Mouse (Mus musculus) MEL (cell line): ENCODE data around the gene Capn12. TPM values are rescaled to one million over a fixed set of nuclear protein-coding genes. Genes with fewer than 3 reads are reported as not detected.
A peak's percentile ranks its signal among the peaks of the same experiment; 100 is the strongest.

Experiments used
- DNase-seq: peaks from one replicate; pipeline ENCODE4 v3.0.0; 2011; ENCODE audit warnings: low read depth, low spot score
- H3K27ac ChIP-seq: 2 replicates; pipeline ENCODE4 v1.5.1; 2012; ENCODE audit warnings: low read depth, mild to moderate bottlenecking, control low read depth, low read length, moderate library complexity; ENCODE audit not compliant: control insufficient read depth
- H3K27me3 ChIP-seq, 2 experiments: fragments of 150-350 bp in 1 of 2; sonication (generic) in 1 of 2; 2 replicates each; pipeline ENCODE4 v1.6.1; 2012; ENCODE audit warnings: low read length in 2 of 2, mild to moderate bottlenecking in 2 of 2, improper control_type of control experiment in 1 of 2, moderate library complexity in 1 of 2; ENCODE audit not compliant: insufficient read depth in 2 of 2, control insufficient read depth in 1 of 2
- H3K36me3 ChIP-seq, 2 experiments: 2 replicates each; pipeline ENCODE4 v1.6.1; 2012 to 2014; ENCODE audit warnings: low read length in 2 of 2, improper control_type of control experiment in 1 of 2, inconsistent platforms in 1 of 2, mild to moderate bottlenecking in 1 of 2; ENCODE audit not compliant: insufficient read depth in 2 of 2, control insufficient read depth in 1 of 2
- H3K4me1 ChIP-seq, 2 experiments: fragments of 150-350 bp in 1 of 2; sonication (generic) in 1 of 2; 2 replicates each; pipeline ENCODE4 v1.6.1; 2012; ENCODE audit warnings: low read length in 2 of 2, improper control_type of control experiment in 1 of 2, mild to moderate bottlenecking in 1 of 2; ENCODE audit not compliant: insufficient read depth in 2 of 2, control insufficient read depth in 1 of 2
- H3K4me3 ChIP-seq, 2 experiments: fragments of 150-350 bp in 1 of 2; sonication (generic) in 1 of 2; 2 replicates each; pipeline ENCODE4 v1.5.1; 2012; ENCODE audit warnings: low read depth in 2 of 2, low read length in 2 of 2, mild to moderate bottlenecking in 2 of 2, moderate library complexity in 2 of 2, control low read depth in 1 of 2, improper control_type of control experiment in 1 of 2; ENCODE audit not compliant: control insufficient read depth in 1 of 2, insufficient read depth in 1 of 2
- H3K79me2 ChIP-seq: 2 replicates; pipeline ENCODE4 v1.6.1; 2012; ENCODE audit warnings: mild to moderate bottlenecking, low read length, moderate library complexity; ENCODE audit not compliant: control insufficient read depth, poor library complexity, insufficient read depth
- H3K9ac ChIP-seq: 2 replicates; pipeline ENCODE4 v1.6.1; 2012; ENCODE audit warnings: low read depth, mild to moderate bottlenecking, control low read depth, low read length, moderate library complexity; ENCODE audit not compliant: control insufficient read depth, poor library complexity, severe bottlenecking
- H3K9me3 ChIP-seq: fragments of 150-350 bp; sonication (generic); replicated peaks from 2 replicates; pipeline ENCODE4 v1.6.1; 2012; ENCODE audit warnings: mild to moderate bottlenecking, low read length, improper control_type of control experiment, moderate library complexity; ENCODE audit not compliant: insufficient read depth
- BHLHE40 ChIP-seq: IDR thresholded peaks from 2 replicates; pipeline ENCODE4 v1.6.1; 2012; ENCODE audit warnings: low read depth, mild to moderate bottlenecking, inconsistent platforms, low read length, improper control_type of control experiment, borderline replicate concordance
- CHD2 ChIP-seq: IDR thresholded peaks from 2 replicates; pipeline ENCODE4 v1.6.1; 2011; ENCODE audit warnings: low read length, improper control_type of control experiment
- CTCF ChIP-seq, 3 experiments: IDR thresholded peaks in 2 of 3; conservative IDR thresholded peaks in 1 of 3; 2 replicates each; pipeline ENCODE4 v1.5.1; 2011 to 2012; ENCODE audit warnings: low read length in 3 of 3, low read depth in 2 of 3, mild to moderate bottlenecking in 2 of 3, improper control_type of control experiment in 1 of 3, inconsistent platforms in 1 of 3, mixed read lengths in 1 of 3, moderate library complexity in 1 of 3; ENCODE audit not compliant: control insufficient read depth in 1 of 3, insufficient read depth in 1 of 3, poor library complexity in 1 of 3, severe bottlenecking in 1 of 3
- E2F4 ChIP-seq: IDR thresholded peaks from 2 replicates; pipeline ENCODE4 v1.6.1; 2011; ENCODE audit warnings: low read depth, low read length, improper control_type of control experiment, borderline replicate concordance
- ETS1 ChIP-seq: IDR thresholded peaks from 2 replicates; pipeline ENCODE4 v1.6.1; 2012; ENCODE audit warnings: low read depth, mild to moderate bottlenecking, inconsistent platforms, low read length, improper control_type of control experiment, moderate library complexity
- HCFC1 ChIP-seq: IDR thresholded peaks from 2 replicates; pipeline ENCODE4 v1.6.1; 2012; ENCODE audit warnings: low read depth, mild to moderate bottlenecking, inconsistent platforms, low read length, improper control_type of control experiment, moderate library complexity
- JUND ChIP-seq: IDR thresholded peaks from 2 replicates; pipeline ENCODE4 v1.6.1; 2011; ENCODE audit warnings: low read depth, mild to moderate bottlenecking, improper control_type of control experiment, low read length
- KAT2A ChIP-seq: conservative IDR thresholded peaks from 2 replicates; pipeline ENCODE4 v1.6.1; 2012; ENCODE audit warnings: low read depth, low read length, improper control_type of control experiment, inconsistent platforms
- MAFK ChIP-seq: IDR thresholded peaks from 2 replicates; pipeline ENCODE4 v1.6.1; 2011; ENCODE audit warnings: low read depth, mild to moderate bottlenecking, low read length, improper control_type of control experiment, borderline replicate concordance
- MAZ ChIP-seq: IDR thresholded peaks from 2 replicates; pipeline ENCODE4 v1.6.1; 2012; ENCODE audit warnings: low read depth, mild to moderate bottlenecking, inconsistent platforms, low read length, improper control_type of control experiment
- MEF2A ChIP-seq: IDR thresholded peaks from 2 replicates; pipeline ENCODE4 v1.6.1; 2014; ENCODE audit warnings: low read depth, mild to moderate bottlenecking, inconsistent platforms, low read length, improper control_type of control experiment; ENCODE audit not compliant: poor library complexity, insufficient replicate concordance, severe bottlenecking; ENCODE audit errors: extremely low read depth
- MXI1 ChIP-seq: IDR thresholded peaks from 2 replicates; pipeline ENCODE4 v1.6.1; 2011; ENCODE audit warnings: mild to moderate bottlenecking, low read depth, low read length, improper control_type of control experiment
- MYB ChIP-seq: IDR thresholded peaks from 2 replicates; pipeline ENCODE4 v1.6.1; 2011; ENCODE audit warnings: mild to moderate bottlenecking, low read depth, low read length, improper control_type of control experiment
- MYC ChIP-seq: IDR thresholded peaks from 2 replicates; pipeline ENCODE4 v1.6.1; 2011; ENCODE audit warnings: low read depth, mild to moderate bottlenecking, low read length, improper control_type of control experiment, moderate library complexity
- NELFE ChIP-seq: IDR thresholded peaks from 2 replicates; pipeline ENCODE4 v1.6.1; 2011; ENCODE audit warnings: low read depth, low read length, improper control_type of control experiment
- NRF1 ChIP-seq: IDR thresholded peaks from 2 replicates; pipeline ENCODE4 v1.6.1; 2014; ENCODE audit warnings: low read depth, mild to moderate bottlenecking, inconsistent platforms, low read length, improper control_type of control experiment, moderate library complexity; ENCODE audit not compliant: poor library complexity, insufficient read depth, severe bottlenecking
- POLR2AphosphoS2 ChIP-seq: IDR thresholded peaks from 2 replicates; pipeline ENCODE4 v1.6.1; 2011; ENCODE audit warnings: low read length, improper control_type of control experiment
- POLR2AphosphoS5 ChIP-seq: IDR thresholded peaks from 2 replicates; pipeline ENCODE4 v1.6.1; 2012; ENCODE audit warnings: low read depth, borderline replicate concordance, mild to moderate bottlenecking, inconsistent platforms, low read length, moderate library complexity, mixed read lengths
- RAD21 ChIP-seq: IDR thresholded peaks from 2 replicates; pipeline ENCODE4 v1.6.1; 2011; ENCODE audit warnings: mild to moderate bottlenecking, low read depth, low read length, improper control_type of control experiment
- RCOR1 ChIP-seq: IDR thresholded peaks from 2 replicates; pipeline ENCODE4 v1.6.1; 2012; ENCODE audit warnings: low read depth, mild to moderate bottlenecking, inconsistent platforms, low read length, improper control_type of control experiment
- SMC3 ChIP-seq: IDR thresholded peaks from 2 replicates; pipeline ENCODE4 v1.6.1; 2011; ENCODE audit warnings: low read depth, low read length, improper control_type of control experiment
- TAL1 ChIP-seq: IDR thresholded peaks from 2 replicates; pipeline ENCODE4 v1.6.1; 2012; ENCODE audit warnings: mild to moderate bottlenecking, inconsistent platforms, low read length, moderate library complexity, mixed read lengths
- TBP ChIP-seq: IDR thresholded peaks from 2 replicates; pipeline ENCODE4 v1.8.0; 2011; ENCODE audit warnings: low read depth, low read length, improper control_type of control experiment
- UBTF ChIP-seq: IDR thresholded peaks from 2 replicates; pipeline ENCODE4 v1.6.1; 2012; ENCODE audit warnings: low read depth, mild to moderate bottlenecking, inconsistent platforms, low read length, improper control_type of control experiment, moderate library complexity, borderline replicate concordance; ENCODE audit not compliant: insufficient read depth
- USF1 ChIP-seq: IDR thresholded peaks from 2 replicates; pipeline ENCODE4 v1.6.1; 2014; ENCODE audit warnings: low read depth, mild to moderate bottlenecking, inconsistent platforms, low read length, improper control_type of control experiment, moderate library complexity
- ZKSCAN1 ChIP-seq: IDR thresholded peaks from 2 replicates; pipeline ENCODE4 v1.6.1; 2012; ENCODE audit warnings: low read depth, mild to moderate bottlenecking, inconsistent platforms, low read length, improper control_type of control experiment, moderate library complexity
- ZNF384 ChIP-seq: IDR thresholded peaks from 2 replicates; pipeline ENCODE4 v1.6.1; 2012; ENCODE audit warnings: low read depth, mild to moderate bottlenecking, inconsistent platforms, low read length, improper control_type of control experiment
- polyA plus RNA-seq, 2 experiments: library from polyadenylated mRNA; stranded (reverse) in 1 of 2; unstranded in 1 of 2; fragments of >175 nt in 1 of 2; fragments of >200 nt in 1 of 2; gene quantifications; 2 replicates each; pipeline versions ENCODE4 v1.2.1 to v1.2.4; 2012; ENCODE audit warnings: low replicate concordance in 2 of 2, low read depth in 1 of 2; ENCODE audit not compliant: insufficient read length in 2 of 2, insufficient read depth in 1 of 2, missing spikeins in 1 of 2
- total RNA-seq: library from RNA; depleted of rRNA; stranded (reverse); fragments of 300-350 nt; gene quantifications from 2 replicates; pipeline ENCODE4 v1.2.3, GENCODE M21; 2012

Capn12 gene
- total and polyA plus RNA-seq, 3 experiments = 0.19 TPM; not detected in 2

DNA sequence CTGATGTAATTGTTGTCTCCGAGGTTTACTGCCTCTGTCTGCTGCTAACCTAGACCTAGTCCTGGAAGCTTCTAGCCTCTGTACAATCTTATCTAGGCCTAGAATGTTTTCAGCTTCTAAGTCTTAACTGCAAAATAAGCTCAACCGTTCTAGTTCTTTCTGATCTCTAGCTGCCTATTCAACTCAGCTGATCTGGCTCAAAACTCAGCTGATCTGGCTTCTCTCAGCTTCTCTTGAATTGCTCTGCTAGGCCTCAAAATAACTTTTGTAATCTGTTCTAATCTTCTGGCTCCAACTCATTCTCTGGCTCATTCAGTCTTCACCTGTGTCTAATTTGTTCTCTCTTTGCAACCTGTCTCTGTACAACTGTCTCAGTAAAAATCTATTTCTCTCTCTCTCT lies 6.7 kb upstream of the Capn12 start (continued):
- no peak for TF ChIP-seq MXI1
- TF ChIP-seq HCFC1 = no peak
- TF ChIP-seq JUND = no peak
- no peak for TF ChIP-seq RCOR1
- no peak for TF ChIP-seq KAT2A
- TF ChIP-seq BHLHE40 = no peak
- TF ChIP-seq CHD2 = no peak
- TF ChIP-seq POLR2AphosphoS5 = no peak
- TF ChIP-seq SMC3 = no peak
- TF ChIP-seq RAD21 = no peak; the same call in 1 of the 2 replicates
- no peak for TF ChIP-seq TBP
- TF ChIP-seq UBTF = no peak

DNA sequence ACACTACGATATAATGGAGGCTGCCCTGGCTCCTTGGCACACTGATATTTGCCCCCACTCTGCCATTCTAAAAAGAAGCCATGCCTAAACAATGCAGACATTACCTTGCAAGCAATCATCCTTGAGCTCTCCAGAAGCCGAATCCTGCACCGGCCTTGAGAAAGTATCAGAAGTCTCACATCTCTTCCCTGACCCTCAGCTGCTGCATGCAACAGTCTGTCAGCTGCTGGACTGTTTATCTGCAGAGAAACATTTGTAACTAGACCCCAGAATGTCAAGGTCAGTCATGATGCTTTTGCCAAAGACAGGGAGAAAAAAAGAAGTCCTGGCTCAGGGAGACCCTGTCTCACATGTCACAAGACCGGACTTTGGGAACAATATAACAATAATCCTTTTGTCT lies 5.1 kb upstream of the Capn12 start:
- H3K4me3 ChIP-seq = no peak overlapping the region
- DNase-seq = no peak
- TF ChIP-seq USF1 = no peak
- 0 out of 2 replicates have a peak, but pooled peaks have one; percentile 18 for TF ChIP-seq ETS1
- TF ChIP-seq MYB = no peak
- TF ChIP-seq UBTF = no peak
- TF ChIP-seq SMC3 = no peak
- H3K79me2 ChIP-seq = no peaks in the 10 kb centered on the region
- peaks cover 25 to 28% of the 10 kb centered on the region in 2 experiments for H3K4me1 ChIP-seq
- H3K9me3 ChIP-seq = no peaks in the 10 kb centered on the region
- H3K27ac ChIP-seq = no peak overlapping the region
- H3K36me3 ChIP-seq = peaks cover 0 to 16% of the 10 kb centered on the region in 2 experiments; a peak in 2 of 4 replicates
- H3K9ac ChIP-seq = no peak overlapping the region
- H3K27me3 ChIP-seq = no peaks in the 10 kb centered on the region

DNA sequence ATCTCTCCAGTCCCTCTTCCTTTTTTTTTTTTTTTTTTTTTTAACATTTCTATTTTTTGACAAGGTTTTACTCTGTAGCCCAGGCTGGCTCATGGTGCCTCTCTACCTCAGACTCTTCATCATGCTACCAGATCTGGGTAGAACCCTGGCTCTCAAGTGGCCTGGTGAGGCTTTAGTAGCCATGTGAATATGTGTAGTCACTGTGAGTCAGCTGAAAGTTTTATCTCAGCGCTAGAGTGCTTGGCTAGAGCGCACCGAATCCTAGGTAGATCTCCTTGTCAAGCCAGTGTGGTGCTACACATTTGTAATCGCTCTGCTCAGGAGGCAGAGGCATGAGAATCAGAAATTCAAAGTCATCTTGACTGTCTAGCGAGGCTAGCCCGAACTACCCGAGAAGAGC lies 4.1 kb upstream of the Capn12 start:
- no peaks in the 10 kb centered on the region for H3K79me2 ChIP-seq
- peak; percentile 86 for DNase-seq
- no peak overlapping the region for H3K4me3 ChIP-seq
- peak overlapping the region; percentile 53 for H3K27ac ChIP-seq
- H3K4me1 ChIP-seq = peaks cover 19 to 28% of the 10 kb centered on the region in 2 experiments
- H3K36me3 ChIP-seq = peaks cover 0 to 16% of the 10 kb centered on the region in 2 experiments; a peak in 2 of 4 replicates
- no peaks in the 10 kb centered on the region for H3K9me3 ChIP-seq
- H3K27me3 ChIP-seq = no peaks in the 10 kb centered on the region
- H3K9ac ChIP-seq = peak overlapping the region; percentile 27; the same call in 1 of the 2 replicates
- TF ChIP-seq CTCF (IDR thresholded peaks at IDR 0.05 in 2 of 3, conservative IDR thresholded peaks at IDR 0.05 in 1 of 3; ENCODE audit: control insufficient read depth in 1 of 3, insufficient read depth in 1 of 3, low read depth in 2 of 3, low read length in 3 of 3, poor library complexity in 1 of 3, severe bottlenecking in 1 of 3) (no peak), RCOR1 (peak; percentile 22; the same call in 1 of the 2 replicates), POLR2AphosphoS2 (no peak; the same call in 1 of the 2 replicates), USF1 (peak; percentile 19; the same call in 1 of the 2 replicates), ETS1 (peak; percentile 91), TAL1 (no peak), NELFE (no peak; the same call in 1 of the 2 replicates), KAT2A (peak; percentile 36; the same call in 1 of the 2 replicates), MEF2A (no peak), MYC (peak; percentile 52; the same call in 1 of the 2 replicates), E2F4 (no peak), ZKSCAN1 (no peak), BHLHE40 (0 out of 2 replicates have a peak, but pooled peaks have one; percentile 21), ZNF384 (peak; percentile 78), MYB (no peak), MXI1 (peak; percentile 39; the same call in 1 of the 2 replicates), MAFK (peak; percentile 91), MAZ (0 out of 2 replicates have a peak, but pooled peaks have one; percentile 27), NRF1 (0 out of 2 replicates have a peak, but pooled peaks have one; percentile 18), HCFC1 (0 out of 2 replicates have a peak, but pooled peaks have one; percentile 31)
